Mouse (Mus musculus) urinary bladder, postnatal 36 days (tissue): ENCODE measurements around the gene Bmp4.

Experiments
- DNase-seq, 2 experiments: peaks; one replicate each; pipeline ENCODE4 v3.0.0; 2022; ENCODE audit warnings: low spot score in 2 of 2, mixed read lengths in 1 of 2

Gene Bmp4

DNA sequence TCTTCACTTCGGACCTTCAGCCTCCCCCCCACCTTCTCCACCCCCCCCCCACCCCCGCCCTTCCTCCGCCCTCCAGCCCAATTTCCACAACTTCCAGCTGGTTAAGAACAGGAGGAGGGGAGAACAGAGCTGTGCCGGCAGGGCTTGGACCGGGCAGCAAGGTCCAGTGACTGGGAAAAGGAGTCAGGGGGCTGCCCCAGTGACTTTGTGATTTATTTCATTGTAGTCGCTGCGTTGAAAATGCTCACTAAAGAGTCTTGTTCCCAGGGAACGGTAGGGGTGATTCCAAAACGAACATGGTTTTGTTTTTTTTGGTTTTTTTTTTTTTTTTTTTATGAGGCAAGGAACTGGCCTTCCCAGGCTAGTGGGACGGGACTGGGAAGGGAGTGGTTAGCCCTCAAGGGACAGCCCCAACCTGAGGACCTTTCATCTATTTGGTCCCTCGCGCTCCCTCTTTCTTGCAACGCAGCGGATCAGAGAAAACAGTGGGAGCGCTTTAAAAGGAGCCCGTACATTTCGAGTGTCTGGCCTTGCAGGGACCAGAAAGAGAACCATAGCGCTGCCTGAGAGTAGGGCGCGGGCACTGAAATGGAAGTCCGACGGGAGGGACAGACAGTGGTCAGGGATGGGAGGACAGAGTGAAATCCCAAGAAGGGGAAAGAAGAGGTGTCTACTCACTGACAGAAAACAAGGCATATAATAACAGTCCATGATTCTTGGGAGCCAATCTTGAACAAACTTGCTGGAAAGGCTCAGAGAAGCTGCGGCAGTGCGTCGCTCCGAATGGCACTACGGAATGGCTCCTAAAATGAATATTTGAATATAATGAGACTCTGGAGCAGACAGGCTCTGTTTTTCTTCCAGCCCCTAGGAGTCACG is 3.8 kb downstream of the Bmp4 start:
- no peak for DNase-seq

DNA sequence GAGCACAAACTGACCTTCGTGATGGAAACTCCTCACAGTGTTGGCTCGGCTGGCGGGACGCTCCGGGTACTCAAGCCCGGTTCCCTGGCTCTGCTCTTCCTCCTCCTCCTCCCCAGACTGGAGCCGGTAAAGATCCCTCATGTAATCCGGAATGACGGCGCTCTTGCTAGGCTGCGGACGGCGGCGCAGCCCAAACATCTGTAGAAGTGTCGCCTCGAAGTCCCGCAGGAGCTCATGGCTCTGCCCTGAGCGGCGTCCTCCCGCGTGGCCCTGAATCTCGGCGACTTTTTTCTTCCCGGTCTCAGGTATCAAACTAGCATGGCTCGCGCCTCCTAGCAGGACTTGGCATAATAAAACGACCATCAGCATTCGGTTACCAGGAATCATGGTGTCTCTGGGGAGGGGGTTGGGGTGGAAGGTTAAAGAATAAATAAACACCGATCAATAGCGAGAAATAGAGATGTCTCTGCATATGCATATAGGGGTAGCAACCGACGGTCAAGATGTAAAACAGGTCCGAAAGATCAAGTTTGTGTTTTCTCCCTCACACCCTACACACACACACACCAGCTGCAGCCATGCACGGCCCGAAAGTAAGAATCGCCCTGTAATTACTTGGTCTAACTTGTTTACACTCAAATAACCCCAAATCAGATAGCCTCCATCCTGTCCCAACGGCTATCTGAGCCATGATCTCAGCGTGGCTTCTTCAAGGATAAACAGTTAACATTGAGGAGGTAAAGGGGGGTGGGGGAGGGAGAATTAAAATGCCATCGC is 4.6 kb downstream of the Bmp4 start:
- DNase-seq = no peak

DNA sequence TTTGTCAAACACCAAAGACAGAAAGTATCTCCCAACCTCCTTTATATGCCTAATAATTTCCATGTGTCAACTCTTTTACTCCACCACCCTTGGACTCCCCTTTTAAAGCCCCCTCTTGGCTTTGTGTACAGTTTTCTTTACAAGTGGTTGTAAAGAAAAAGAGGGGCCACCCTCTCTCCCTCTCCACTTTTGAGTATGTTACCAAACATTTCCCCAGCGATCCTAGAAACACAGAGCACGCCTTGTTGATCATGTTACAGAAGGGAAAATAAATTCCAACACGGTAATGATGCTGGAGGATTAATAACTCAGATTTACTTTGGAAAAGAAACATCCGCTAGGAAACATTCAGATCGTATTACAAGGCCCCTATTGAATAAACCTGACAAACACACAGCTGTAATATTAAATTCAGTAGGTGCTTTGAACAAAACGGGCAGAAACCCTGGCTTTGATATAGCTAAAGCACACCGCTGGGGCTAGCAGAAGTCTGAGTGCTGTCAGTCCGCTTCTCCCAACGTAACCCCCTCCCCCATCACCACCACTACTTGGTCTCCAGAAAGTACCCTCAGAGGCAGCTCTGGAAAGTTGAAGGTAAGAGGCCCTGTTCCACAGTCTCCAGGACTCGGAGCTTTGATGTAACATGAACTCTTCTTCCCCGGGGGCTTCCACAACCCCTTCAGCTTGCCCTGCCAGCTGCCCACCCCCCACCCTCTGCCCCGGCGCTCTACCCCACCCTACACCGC is 5.3 kb downstream of the Bmp4 start:
- no peak for DNase-seq

DNA sequence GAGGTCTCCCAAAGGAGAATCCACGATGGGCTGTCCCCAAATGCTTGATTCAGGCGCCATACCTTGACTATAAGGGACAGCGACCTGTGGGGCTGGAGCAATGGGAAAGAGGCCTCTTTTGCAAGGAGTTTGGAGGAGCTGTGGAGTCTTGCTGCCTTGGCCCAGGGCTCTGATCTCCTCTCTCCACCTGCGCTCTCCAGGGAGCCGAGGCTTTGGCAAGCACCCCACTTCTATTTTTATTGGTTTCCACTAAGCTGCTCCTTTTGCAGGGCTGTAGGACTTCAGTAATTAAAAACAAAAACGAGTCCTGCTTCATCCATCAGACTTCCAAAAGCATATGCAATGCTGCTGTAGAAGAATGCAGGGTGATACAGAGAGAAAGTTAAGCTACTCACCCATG is 9.0 kb downstream of the Bmp4 start:
- DNase-seq = peak in 1 of 2 experiments; percentile 22

DNA sequence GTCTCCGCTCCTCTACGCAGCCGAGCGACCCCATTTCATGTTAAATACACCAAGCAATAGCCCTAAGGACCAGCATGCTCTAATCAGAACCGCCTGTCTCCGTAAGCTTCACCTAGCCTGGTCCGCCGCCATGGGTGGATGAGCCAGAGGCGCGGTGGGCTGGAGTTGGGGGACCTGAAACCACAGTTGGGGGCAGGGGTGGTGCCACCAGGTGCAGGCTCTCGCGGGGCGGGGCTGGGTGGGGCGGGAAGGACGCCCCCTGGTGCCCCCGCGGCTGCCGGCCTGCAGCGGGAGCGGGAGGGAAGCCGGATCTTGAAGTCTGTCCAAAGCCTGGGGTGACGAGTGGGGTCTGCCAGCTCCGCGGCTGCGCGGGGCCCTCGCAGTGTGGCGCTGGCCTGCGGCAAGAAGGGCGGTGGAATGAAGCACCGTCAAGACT is 10.2 kb downstream of the Bmp4 start:
- DNase-seq = no peak

DNA sequence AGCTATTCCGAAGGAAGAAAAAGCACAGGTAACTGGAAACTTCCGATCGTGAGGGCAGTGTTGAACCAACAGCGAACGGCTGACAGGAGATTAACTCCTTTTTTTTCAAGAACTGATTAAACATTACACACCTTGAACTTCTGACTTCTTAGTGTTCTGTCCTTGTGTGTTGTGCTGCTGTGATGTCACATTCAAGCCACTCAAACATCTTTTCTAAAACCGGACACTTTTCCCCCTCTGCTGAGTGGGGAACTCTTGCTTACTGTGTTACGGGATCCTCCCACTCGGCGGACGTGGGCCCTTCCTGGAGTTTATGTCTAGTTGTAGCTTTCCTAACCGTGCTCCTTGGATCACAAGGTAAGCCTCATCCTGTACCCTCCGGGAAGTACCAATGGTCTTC is 11.2 kb downstream of the Bmp4 start, which contains the start of gene Gm15217:
Gene Gm15217, plus strand, starts transcription at position 130 of the 400 bp plus-strand sequence.
- no peak for DNase-seq

DNA sequence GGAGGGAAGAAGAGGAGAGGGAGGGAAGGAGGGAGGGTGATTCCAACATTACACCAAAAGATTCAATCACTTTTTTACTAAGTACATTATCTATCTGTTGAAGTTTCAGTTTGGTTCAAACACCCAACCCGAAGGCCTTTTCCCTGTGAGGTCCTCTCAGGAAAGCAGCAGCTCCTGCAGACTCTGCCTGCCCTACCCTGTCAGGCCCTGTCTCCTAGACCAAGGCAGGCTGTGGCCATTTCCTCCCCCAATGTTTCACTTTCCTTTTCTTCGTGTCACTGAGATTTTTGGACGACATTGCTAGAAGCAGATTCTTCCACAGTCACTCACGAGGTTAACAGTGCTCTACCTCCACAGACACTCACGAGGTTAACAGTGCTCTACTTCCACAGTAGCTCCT is 14.7 kb downstream of the Bmp4 start:
- no peak for DNase-seq

DNA sequence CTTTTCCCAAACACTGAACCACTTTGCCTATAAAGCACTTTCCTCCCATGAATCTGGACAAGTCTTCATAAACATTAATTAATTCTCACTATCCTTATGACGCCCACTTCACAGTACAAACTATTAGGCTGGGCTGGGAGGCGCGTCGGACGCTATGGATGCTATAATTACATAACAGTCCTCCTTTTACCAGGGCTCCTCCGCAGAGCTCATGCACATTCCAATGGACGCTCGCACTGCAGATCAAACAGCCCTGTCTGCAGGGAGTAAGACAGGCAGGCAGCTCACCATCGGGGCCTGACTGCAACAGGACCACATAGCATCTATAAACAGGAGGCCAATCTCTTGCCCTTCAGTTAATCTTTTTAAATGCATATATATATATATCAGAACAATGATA is 18.0 kb downstream of the Bmp4 start:
- no peak for DNase-seq

DNA sequence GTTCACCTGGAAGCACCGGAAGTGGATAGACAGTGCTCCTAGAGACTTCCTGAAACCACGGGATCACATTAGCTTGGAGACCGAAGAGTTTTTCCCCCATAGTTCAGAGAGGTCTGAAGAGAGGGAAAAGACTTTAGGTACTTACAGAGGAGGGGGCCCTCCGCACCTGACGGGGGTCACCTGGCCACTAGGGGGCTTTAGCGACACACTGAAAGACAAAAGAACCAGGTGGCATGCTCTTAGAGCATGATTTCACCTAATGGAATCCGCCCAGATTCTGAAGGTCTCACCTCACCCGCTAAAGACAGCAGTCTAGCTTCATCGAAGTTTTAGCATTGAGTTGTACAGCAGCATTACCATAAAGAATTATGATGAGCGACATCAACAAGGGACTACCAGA is 27.3 kb downstream of the Bmp4 start:
- no peak for DNase-seq

DNA sequence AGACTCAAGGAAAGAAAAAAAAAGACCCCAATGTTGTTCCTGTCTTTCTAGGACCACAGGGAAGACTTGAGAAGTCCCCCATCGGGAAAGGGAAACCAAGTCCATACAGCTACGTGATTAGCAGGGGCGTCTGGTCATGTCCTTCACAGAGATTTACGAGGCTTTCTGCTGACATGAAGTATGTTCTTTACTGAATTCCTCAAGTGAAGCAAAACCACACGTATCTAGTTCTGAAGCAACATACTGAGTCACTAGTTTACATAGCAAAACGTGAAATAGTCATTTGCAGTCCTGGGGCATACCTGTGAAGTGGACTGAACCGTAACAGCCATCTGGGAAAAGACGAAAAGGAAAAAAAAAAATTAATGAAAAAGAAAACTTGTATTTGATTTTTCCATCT is 32.8 kb downstream of the Bmp4 start:
- no peak for DNase-seq

DNA sequence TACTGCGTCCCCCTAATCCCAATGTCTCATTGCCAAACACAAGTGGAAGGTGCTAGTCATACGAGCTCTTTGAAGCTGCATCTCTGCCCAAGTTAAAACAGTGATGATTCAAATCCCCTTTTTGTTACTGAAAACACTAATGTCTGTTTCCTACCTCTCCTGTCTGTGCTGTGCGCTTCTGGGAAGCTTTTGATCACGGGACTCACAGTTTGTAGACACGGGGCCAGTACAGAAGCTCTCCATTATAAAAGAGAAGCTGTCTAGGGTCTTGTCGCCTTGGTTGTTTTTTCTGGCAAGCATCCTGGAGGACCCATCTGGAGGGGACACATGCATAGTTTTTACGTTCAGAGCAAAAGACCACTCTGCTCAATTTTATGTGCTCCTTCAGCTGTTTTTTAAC is 33.2 kb downstream of the Bmp4 start:
- no peak for DNase-seq

DNA sequence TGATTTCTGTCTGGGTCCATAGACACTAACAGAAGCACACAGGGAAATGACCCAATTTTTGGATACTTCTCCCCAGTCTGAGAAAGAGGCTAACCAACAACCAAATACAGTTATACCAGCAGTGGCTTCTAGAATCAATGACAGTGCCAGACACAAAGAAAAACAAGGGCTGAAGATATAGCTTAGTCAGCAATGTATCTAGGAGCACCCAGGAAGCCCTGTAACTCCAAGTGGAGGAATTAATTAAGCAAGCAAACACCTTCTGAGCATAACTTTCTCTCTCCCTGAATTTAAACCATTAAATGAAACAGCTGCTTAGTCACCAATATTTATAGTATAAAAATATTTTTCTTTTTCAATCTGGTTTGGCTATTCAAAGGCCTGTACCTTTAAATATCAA is 45.7 kb downstream of the Bmp4 start:
- DNase-seq = no peak

DNA sequence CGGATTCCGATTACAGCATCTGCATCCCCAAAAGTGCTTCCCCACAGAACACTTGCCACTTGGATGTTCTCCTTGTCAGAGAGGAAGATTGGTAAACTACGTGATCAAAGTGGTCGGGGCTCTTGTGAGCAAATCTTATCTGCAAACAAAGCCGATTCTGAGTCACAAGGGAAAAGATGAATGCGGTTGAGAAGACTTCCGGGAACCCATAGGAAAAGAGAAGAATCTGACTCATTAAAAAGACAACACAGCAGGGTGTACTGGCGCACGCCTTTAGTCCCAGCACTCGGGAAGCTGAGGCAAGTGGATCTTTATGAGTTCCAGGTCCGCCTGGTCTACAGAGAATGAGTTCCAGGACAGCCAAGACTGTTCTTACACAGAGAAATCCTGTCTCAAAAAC is 51.7 kb downstream of the Bmp4 start:
- DNase-seq = no peak
